8 mouse cellular contexts compared by ENCODE assay signal in the genomic region with DNA sequence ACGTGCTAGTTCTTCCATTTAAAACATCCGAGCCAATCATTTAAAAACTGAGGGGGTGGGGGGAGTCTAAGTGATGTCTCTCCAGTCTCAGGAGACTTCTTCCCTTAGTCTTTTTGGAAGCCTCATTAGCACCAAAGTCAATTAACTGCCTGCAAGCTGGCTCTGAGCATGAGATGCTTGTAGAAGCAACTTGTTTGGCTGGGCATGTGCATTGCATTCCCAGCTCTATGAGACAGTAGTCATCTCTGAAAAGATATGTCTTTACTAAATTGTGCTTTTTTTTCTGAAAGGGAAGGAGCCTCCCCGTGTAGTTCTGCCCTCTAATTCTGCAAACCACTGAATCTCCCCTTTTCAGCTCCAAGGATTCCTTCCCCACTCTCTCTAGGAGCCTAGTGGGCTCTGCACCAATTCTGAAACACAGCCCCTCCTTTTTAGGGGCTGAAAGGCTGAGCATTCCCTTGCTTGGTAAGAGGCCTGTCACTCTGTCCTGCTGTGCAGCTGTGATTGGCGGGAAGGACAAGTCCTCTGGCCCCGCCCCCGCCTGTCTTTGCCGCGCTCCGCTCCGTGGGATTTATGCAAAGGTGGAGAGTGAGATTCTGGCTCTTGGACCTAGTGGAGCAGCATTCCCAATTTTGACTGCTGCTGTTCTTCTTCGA. TPM values are rescaled to one million over a fixed set of nuclear protein-coding genes. Genes with fewer than 3 reads are reported as not detected.
DNase-seq lines count a peak whose midpoint lies in the region; ATAC-seq and TF ChIP-seq lines count a peak whose summit lies in the region.

A gene (plus strand): TSS at position 591 of the 656 bp plus-strand sequence.

- WGBS in forebrain, postnatal 0 days: 5% methylated on average over 11 of the region's 11 CpGs
- WGBS in neural tube, embryonic 15.5 days: 7% methylated on average over 11 of the region's 11 CpGs

- H3K36me3 ChIP-seq in ES-E14 (ENCODE audit: control insufficient read depth, insufficient read depth, low read length, poor library complexity, severe bottlenecking): no peaks in the 10 kb centered on the region
- no peaks in the 10 kb centered on the region for H3K36me3 ChIP-seq in forebrain, postnatal 0 days (ENCODE audit: insufficient read depth)
- H3K36me3 ChIP-seq in neural tube, embryonic 15.5 days: no peaks in the 10 kb centered on the region

- H3K27me3 ChIP-seq in forebrain, postnatal 0 days (ENCODE audit: insufficient read depth, low read length): no peaks in the 10 kb centered on the region
- H3K27me3 ChIP-seq in neural tube, embryonic 15.5 days (replicated peaks): no peaks in the 10 kb centered on the region

- H3K4me2 ChIP-seq in forebrain, postnatal 0 days (ENCODE audit: low read depth): peak within 1 kb of the TSS; percentile 75
- H3K4me2 ChIP-seq in neural tube, embryonic 15.5 days: peak within 1 kb of the TSS; percentile 75

- H3K4me1 ChIP-seq in ES-E14 (ENCODE audit: control insufficient read depth in 2 of 2, insufficient read depth in 2 of 2, low read length in 2 of 2, poor library complexity in 1 of 2): no peaks in the 10 kb centered on the region
- H3K4me1 ChIP-seq in forebrain, postnatal 0 days (ENCODE audit: insufficient read depth): no peaks in the 10 kb centered on the region
- H3K4me1 ChIP-seq in neural tube, embryonic 15.5 days: peaks cover 7% of the 10 kb centered on the region

- peak within 1 kb of the TSS; percentile 36 to 59 for H3K4me3 ChIP-seq in ES-E14 (ENCODE audit: insufficient read depth in 1 of 2, low read depth in 1 of 2, low read length in 2 of 2, poor library complexity in 1 of 2, severe bottlenecking in 1 of 2)
- H3K4me3 ChIP-seq in forebrain, postnatal 0 days (ENCODE audit: low read depth, low read length): peak within 1 kb of the TSS; percentile 44
- peak within 1 kb of the TSS; percentile 46 for H3K4me3 ChIP-seq in neural tube, embryonic 15.5 days (replicated peaks)

- TF ChIP-seq CTCF in forebrain, postnatal 0 days (IDR thresholded peaks at IDR 0.05; ENCODE audit: low read depth): no peak

- in situ Hi-C loops in ES-E14 (cut with MboI; ENCODE audit: low sequenced_read_pairs in 2 of 2, unreplicated experiment in 2 of 2): no loop called here

- H3K9ac ChIP-seq in ES-E14 (ENCODE audit: insufficient read depth, low read depth, low read length, poor library complexity, severe bottlenecking): no peak within 1 kb of the TSS
- H3K9ac ChIP-seq in forebrain, postnatal 0 days: peak within 1 kb of the TSS; percentile 33; the same call in 1 of the 2 replicates
- H3K9ac ChIP-seq in neural tube, embryonic 15.5 days (replicated peaks): peak within 1 kb of the TSS; percentile 39

- peak; percentile 96 for ATAC-seq in forebrain, postnatal 0 days
- ATAC-seq in neural tube, embryonic 15.5 days (ENCODE audit: low FRiP score): peak; percentile 97
- no peak for ATAC-seq in granulocyte monocyte progenitor cell, adult 5-6 weeks (replicated peaks; ENCODE audit: poor library complexity, severe bottlenecking)

- peak; percentile 1 for DNase-seq in 3134 (ENCODE audit: extremely low read depth, insufficient read length, low spot score)
- peak; percentile 47 for DNase-seq in ES-E14 (ENCODE audit: low read depth, low spot score)
- DNase-seq in forebrain, postnatal 0 days: peak; percentile 70
- peak; percentile 2 to 59 for DNase-seq in left cerebral cortex, adult 8-10 months (ENCODE audit: low spot score in 2 of 2)
- no peak for DNase-seq in urinary bladder, postnatal 4 days (ENCODE audit: low spot score in 2 of 2)
- no peak for DNase-seq in ovary, postnatal 10 days (ENCODE audit: low spot score)

- H3K27ac ChIP-seq in ES-E14 (ENCODE audit: insufficient read depth, low read depth, low read length, poor library complexity, severe bottlenecking): no peak within 1 kb of the TSS
- H3K27ac ChIP-seq in forebrain, postnatal 0 days (ENCODE audit: low read depth, low read length): no peak within 1 kb of the TSS
- H3K27ac ChIP-seq in neural tube, embryonic 15.5 days (replicated peaks): peak within 1 kb of the TSS; percentile 60

- H3K9me3 ChIP-seq in ES-E14 (ENCODE audit: control insufficient read depth, insufficient read depth, low read depth, low read length): no peaks in the 10 kb centered on the region
- H3K9me3 ChIP-seq in forebrain, postnatal 0 days (ENCODE audit: low read length): no peaks in the 10 kb centered on the region
- no peaks in the 10 kb centered on the region for H3K9me3 ChIP-seq in neural tube, embryonic 15.5 days (replicated peaks)

TF ChIP-seq in ES-E14, 5 proteins besides CTCF, POLR2A, EP300 and RAD21:
- TF ChIP-seq MAFK (IDR thresholded peaks at IDR 0.05; ENCODE audit: insufficient read depth, low read depth, low read length): no peak
- TF ChIP-seq ZC3H11A (IDR thresholded peaks at IDR 0.05; ENCODE audit: borderline replicate concordance, low read depth, low read length): no peak
- TF ChIP-seq ZNF384 (IDR thresholded peaks at IDR 0.05; ENCODE audit: low read depth, low read length): no peak
- TF ChIP-seq HCFC1 (IDR thresholded peaks at IDR 0.05; ENCODE audit: borderline replicate concordance, insufficient read depth, low read length): no peak
- TF ChIP-seq CHD2 (IDR thresholded peaks at IDR 0.05; ENCODE audit: low read depth, low read length): no peak
TF ChIP-seq in ES-E14: peak in this region for 0.

RNA-seq across cellular contexts. Expression of the gene that starts here (rescaled TPM):
- not detected in 2 replicates for total RNA-seq in ES-E14 (2012; rRNA removed)
- 5.7 and 8.5 TPM in 2 replicates for total RNA-seq in forebrain, postnatal 0 days (2014; rRNA removed)
- polyA plus RNA-seq in forebrain, postnatal 0 days (2015; fragmentation: Nextera tagmentation; extraction: Ambion mirVana): 0.68 and 1.2 TPM in 2 replicates
- 1 to 10 TPM; 6.4 to 8.8 (median 6.9) TPM for total RNA-seq in left cerebral cortex, adult 8-10 months (2022)
- 1.9 and 2.2 TPM in 2 replicates for polyA plus RNA-seq in neural tube, embryonic 15.5 days (2015; fragmentation: Nextera tagmentation; extraction: Ambion mirVana)
- not detected in 2 replicates for total RNA-seq in granulocyte monocyte progenitor cell, adult 5-6 weeks (2014; fragmentation: Nextera tagmentation)
- total RNA-seq in granulocyte monocyte progenitor cell, adult 5-6 weeks (2017): not detected in 2 replicates

Comparison
In these comparisons a context has a peak if more than half of its experiments do, and no peak if none do; other contexts are left out.
1. Peak in DNase-seq and H3K4me3 ChIP-seq in ES-E14; RNA of the gene not detected or under 1 TPM.
2. DNase-seq: peak in 3134 (single experiment), forebrain, postnatal 0 days (single experiment) and left cerebral cortex, adult 8-10 months (2 of 2); none in urinary bladder, postnatal 4 days (0 of 2) and ovary, postnatal 10 days (single experiment).
3. Peak in every context shown above with its lines, with median percentiles within 50 percentile points of each other: H3K4me3 ChIP-seq.